ENCODE assay signal across 8 mouse cellular contexts in the genomic region with DNA sequence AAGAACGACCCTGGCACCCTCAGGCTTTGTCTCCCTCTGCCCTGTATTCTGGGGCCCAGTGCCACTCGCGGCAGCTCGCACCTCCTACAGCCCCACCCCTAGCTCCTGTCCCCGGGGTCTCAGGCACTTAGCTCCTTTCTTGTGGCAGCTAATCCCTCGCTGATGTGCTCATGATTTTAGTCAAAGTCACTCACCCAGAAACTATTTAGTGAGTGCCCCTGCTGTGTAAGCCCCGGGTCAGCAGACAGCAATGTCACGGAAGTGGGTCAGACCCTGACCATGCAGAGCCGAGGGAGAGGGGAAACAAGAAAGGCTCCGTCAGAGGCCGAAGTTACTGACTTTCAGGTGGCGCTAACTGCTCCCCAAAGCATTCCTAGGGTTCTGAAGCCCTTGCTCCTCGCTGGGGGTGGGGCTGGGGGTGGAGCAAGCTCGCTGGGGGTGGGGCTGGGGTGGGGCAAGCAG. TPM values are rescaled to one million over a fixed set of nuclear protein-coding genes. Genes with fewer than 3 reads are reported as not detected.
A peak's percentile ranks its signal among the peaks of the same experiment; 100 is the strongest.
DNase-seq lines count a peak whose midpoint lies in the region; ATAC-seq lines count a peak whose summit lies in the region.

No protein-coding gene starts in this region.

- 3% methylated on average over 14 of the region's 14 CpGs for WGBS in hindbrain, embryonic 16.5 days
- 7% methylated on average over 14 of the region's 14 CpGs for WGBS in liver, embryonic 12.5 days (ENCODE audit: insufficient replicate concordance)
- 7% methylated on average over 14 of the region's 14 CpGs for WGBS in stomach, embryonic 15.5 days

- H3K4me2 ChIP-seq in hindbrain, embryonic 16.5 days (ENCODE audit: low read length): peak overlapping the region; percentile 46
- H3K4me2 ChIP-seq in liver, embryonic 12.5 days: peak overlapping the region; percentile 54
- peak overlapping the region; percentile 48 for H3K4me2 ChIP-seq in stomach, embryonic 15.5 days

- 0 out of 2 replicates have a peak, but pooled peaks have one; percentile 45 for ATAC-seq in hindbrain, embryonic 16.5 days
- ATAC-seq in liver, embryonic 12.5 days: 0 out of 2 replicates have a peak, but pooled peaks have one; percentile 52
- peak; percentile 16; the same call in 1 of the 2 replicates for ATAC-seq in stomach, embryonic 15.5 days (ENCODE audit: insufficient read depth, low FRiP score, low read depth)

- no peak overlapping the region for H3K27ac ChIP-seq in hindbrain, embryonic 16.5 days (ENCODE audit: low read depth, low read length)
- no peak overlapping the region for H3K27ac ChIP-seq in liver, embryonic 12.5 days
- H3K27ac ChIP-seq in stomach, embryonic 15.5 days: no peak overlapping the region

- H3K36me3 ChIP-seq in hindbrain, embryonic 16.5 days (ENCODE audit: control insufficient read depth, insufficient read depth, low read length): no peaks in the 10 kb centered on the region
- H3K36me3 ChIP-seq in liver, embryonic 12.5 days: no peaks in the 10 kb centered on the region
- H3K36me3 ChIP-seq in stomach, embryonic 15.5 days: no peaks in the 10 kb centered on the region

- H3K4me3 ChIP-seq in hindbrain, embryonic 16.5 days (ENCODE audit: low read length): no peak overlapping the region
- H3K4me3 ChIP-seq in liver, embryonic 12.5 days: peak overlapping the region; percentile 23; the same call in 1 of the 2 replicates
- peak overlapping the region; percentile 18; the same call in 1 of the 2 replicates for H3K4me3 ChIP-seq in stomach, embryonic 15.5 days (replicated peaks)

- peak; percentile 18 for DNase-seq in thymus, postnatal 4 days
- no peak for DNase-seq in thymus, postnatal 36 days
- no peak for DNase-seq in frontal cortex, postnatal 25 days (ENCODE audit: low spot score in 2 of 2)
- no peak for DNase-seq in layer of hippocampus, adult 9-10 months (ENCODE audit: low spot score)
- DNase-seq in adrenal gland, adult 8-10 months: no peak

- H3K4me1 ChIP-seq in hindbrain, embryonic 16.5 days (ENCODE audit: control insufficient read depth, insufficient read depth, low read depth, low read length): peaks cover 10% of the 10 kb centered on the region
- peaks cover 15% of the 10 kb centered on the region for H3K4me1 ChIP-seq in liver, embryonic 12.5 days
- H3K4me1 ChIP-seq in stomach, embryonic 15.5 days: peaks cover 7% of the 10 kb centered on the region; the same call in 1 of the 2 replicates

- no peaks in the 10 kb centered on the region for H3K9me3 ChIP-seq in hindbrain, embryonic 16.5 days (ENCODE audit: control insufficient read depth, low read length)
- no peaks in the 10 kb centered on the region for H3K9me3 ChIP-seq in liver, embryonic 12.5 days (replicated peaks)
- no peaks in the 10 kb centered on the region for H3K9me3 ChIP-seq in stomach, embryonic 15.5 days

- H3K9ac ChIP-seq in hindbrain, embryonic 16.5 days (ENCODE audit: low read depth, low read length): peak overlapping the region; percentile 43; the same call in 1 of the 2 replicates
- 0 out of 2 replicates have a peak overlapping the region, but pooled peaks have one; percentile 23 for H3K9ac ChIP-seq in liver, embryonic 12.5 days
- H3K9ac ChIP-seq in stomach, embryonic 15.5 days: no peak overlapping the region

- peaks cover 3% of the 10 kb centered on the region; the same call in 1 of the 2 replicates for H3K27me3 ChIP-seq in hindbrain, embryonic 16.5 days (replicated peaks; ENCODE audit: control insufficient read depth, insufficient read depth, low read length)
- H3K27me3 ChIP-seq in liver, embryonic 12.5 days (replicated peaks): peaks cover 87% of the 10 kb centered on the region
- peaks cover 13% of the 10 kb centered on the region; the same call in 1 of the 2 replicates for H3K27me3 ChIP-seq in stomach, embryonic 15.5 days (replicated peaks)

RNA-seq across cellular contexts. Expression of a gene that starts 14.7 kb away (rescaled TPM):
- 2.5 and 2.8 TPM in 2 replicates for polyA plus RNA-seq in hindbrain, embryonic 16.5 days (2015; fragmentation: Nextera tagmentation; extraction: Ambion mirVana)
- 1.2 and 1.3 TPM in 2 replicates for polyA plus RNA-seq in liver, embryonic 12.5 days (2016; fragmentation: Nextera tagmentation; extraction: Ambion mirVana)
- polyA plus RNA-seq in stomach, embryonic 15.5 days (2015; fragmentation: Nextera tagmentation; extraction: Ambion mirVana): 0.26 and 0.40 TPM in 2 replicates
- under 1 TPM; 0.05 to 0.09 (median 0.08) TPM for total RNA-seq in adrenal gland, adult 8-10 months (2022)
